Mouse (Mus musculus) erythroblast, embryonic 14.5 days (primary cell): ENCODE results near the gene App.

Experiments used
- GATA1 ChIP-seq: IDR thresholded peaks from 2 replicates; pipeline ENCODE4 v1.6.1; 2012; ENCODE audit warnings: low read length, inconsistent platforms, mixed read lengths
- TAL1 ChIP-seq: IDR thresholded peaks from 3 replicates; pipeline ENCODE4 v1.6.1; 2012; ENCODE audit warnings: low read length, inconsistent platforms, mixed read lengths

GRCm38 (mm10) chr16:85033747-85034146 is 139.8 kb downstream of the App start:
- TF ChIP-seq TAL1: no peak
- TF ChIP-seq GATA1: no peak
